In the genomic region with DNA sequence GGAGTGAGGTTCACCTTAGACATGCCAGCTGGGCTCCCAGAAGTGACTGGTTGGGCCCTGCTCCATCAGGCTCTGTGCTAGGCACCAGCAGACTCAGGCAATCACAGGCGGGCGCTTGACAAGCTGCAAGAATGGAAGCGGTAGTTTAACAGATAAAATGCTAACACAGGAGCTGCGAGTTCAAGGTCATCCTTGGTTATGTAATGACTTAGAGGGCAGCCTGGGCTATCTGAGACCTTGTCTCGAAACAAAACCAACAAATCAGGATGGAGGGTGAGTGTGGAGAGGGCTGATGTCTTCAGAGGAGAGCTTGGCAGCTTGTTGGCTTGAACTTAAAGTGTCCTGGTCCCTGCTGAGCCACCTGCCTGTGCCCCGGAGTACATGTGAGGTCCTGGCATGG, we compare ENCODE assay signal across 22 mouse cellular contexts.
DNase-seq lines count a peak whose midpoint lies in the region; ATAC-seq lines count a peak whose summit lies in the region.
"Had no signal": no experiment of that assay in that cellular context is flagged by ENCODE, and none has a peak within 500 bp of the region (broad histone marks: within the 10 kb centered on the region; RNA-seq: fewer than 3 reads in every experiment).

No protein-coding gene starts in this region.

- no peak overlapping the region for H3K4me2 ChIP-seq in midbrain, embryonic 11.5 days
- H3K4me2 ChIP-seq: embryonic facial prominence, embryonic 12.5 days; forebrain, embryonic 13.5 days had no signal

- no peak overlapping the region for H3K9ac ChIP-seq in midbrain, embryonic 11.5 days (ENCODE audit: low read length)
- H3K9ac ChIP-seq: embryonic facial prominence, embryonic 12.5 days; forebrain, embryonic 13.5 days had no signal

- no peaks in the 10 kb centered on the region for H3K9me3 ChIP-seq in heart, embryonic 10.5 days
- H3K9me3 ChIP-seq in midbrain, embryonic 11.5 days (ENCODE audit: control insufficient read depth, low read length): no peaks in the 10 kb centered on the region
- H3K9me3 ChIP-seq in midbrain, embryonic 10.5 days (replicated peaks): no peaks in the 10 kb centered on the region
- H3K9me3 ChIP-seq: embryonic facial prominence, embryonic 12.5 days; forebrain, embryonic 13.5 days had no signal

- no peaks in the 10 kb centered on the region for H3K36me3 ChIP-seq in heart, embryonic 10.5 days
- no peaks in the 10 kb centered on the region for H3K36me3 ChIP-seq in midbrain, embryonic 11.5 days (ENCODE audit: control insufficient read depth, insufficient read depth, low read length)
- H3K36me3 ChIP-seq in midbrain, embryonic 10.5 days: no peaks in the 10 kb centered on the region
- H3K36me3 ChIP-seq: embryonic facial prominence, embryonic 12.5 days had no signal

- H3K4me3 ChIP-seq in heart, embryonic 10.5 days: no peak overlapping the region
- H3K4me3 ChIP-seq in midbrain, embryonic 11.5 days (ENCODE audit: low read depth, low read length): no peak overlapping the region
- no peak overlapping the region for H3K4me3 ChIP-seq in midbrain, embryonic 10.5 days
- H3K4me3 ChIP-seq: embryonic facial prominence, embryonic 12.5 days; forebrain, embryonic 13.5 days had no signal

- peaks cover 6% of the 10 kb centered on the region; the same call in 1 of the 2 replicates for H3K27me3 ChIP-seq in heart, embryonic 10.5 days (ENCODE audit: insufficient read depth, poor library complexity, severe bottlenecking)
- H3K27me3 ChIP-seq in midbrain, embryonic 11.5 days (ENCODE audit: control insufficient read depth, insufficient read depth, low read length): no peaks in the 10 kb centered on the region
- peaks cover 30% of the 10 kb centered on the region for H3K27me3 ChIP-seq in midbrain, embryonic 10.5 days (ENCODE audit: low read depth, poor library complexity, severe bottlenecking)
- H3K27me3 ChIP-seq: forebrain, embryonic 13.5 days had no signal

- DNase-seq in heart, embryonic 10.5 days (ENCODE audit: low spot score): no peak
- no peak for DNase-seq in heart, postnatal 4 days
- peak; percentile 60 for DNase-seq in midbrain, embryonic 11.5 days (ENCODE audit: low spot score, missing footprints)
- DNase-seq in midbrain, embryonic 10.5 days (ENCODE audit: low spot score): no peak
- peak; percentile 70 for DNase-seq in ZHBTc4 (ENCODE audit: low read depth, low spot score)
- no peak for DNase-seq in right cerebral cortex, adult 18-20 months
- no peak for DNase-seq in urinary bladder, postnatal 14 days (ENCODE audit: low spot score)
- DNase-seq: adrenal gland, adult 2 months; adrenal gland, postnatal 10 days; adrenal gland, postnatal 25 days; B cell, adult 2 months; cerebellum, adult 11 months; cerebellum, adult 18-20 months; cerebellum, adult 8-10 months; cerebellum, adult 9-11 months; cerebellum, postnatal 14 days; cerebellum, postnatal 36 days; embryo, embryonic 11 days had no signal

- ATAC-seq in midbrain, embryonic 11.5 days (ENCODE audit: low FRiP score): no peak
- ATAC-seq: CD4-positive, CD25-positive, alpha-beta regulatory T cell, adult 4 months; forebrain, embryonic 13.5 days; forebrain, embryonic 16.5 days had no signal

- peaks cover 45% of the 10 kb centered on the region for H3K4me1 ChIP-seq in heart, embryonic 10.5 days
- 0 out of 2 replicates have a peak, but pooled peaks cover 3% of the 10 kb centered on the region for H3K4me1 ChIP-seq in midbrain, embryonic 11.5 days (ENCODE audit: control insufficient read depth, insufficient read depth, low read length)
- peaks cover 41% of the 10 kb centered on the region for H3K4me1 ChIP-seq in midbrain, embryonic 10.5 days
- H3K4me1 ChIP-seq: forebrain, embryonic 13.5 days had no signal

- WGBS in heart, embryonic 10.5 days: 85% methylated on average over 6 of the region's 6 CpGs
- 90% methylated on average over 6 of the region's 6 CpGs for WGBS in midbrain, embryonic 11.5 days
- 93% methylated on average over 6 of the region's 6 CpGs for WGBS in midbrain, embryonic 10.5 days

- H3K27ac ChIP-seq in heart, embryonic 10.5 days: peak overlapping the region; percentile 29; the same call in 1 of the 2 replicates
- H3K27ac ChIP-seq in midbrain, embryonic 11.5 days (ENCODE audit: low read depth, low read length): no peak overlapping the region
- H3K27ac ChIP-seq in midbrain, embryonic 10.5 days (replicated peaks): no peak overlapping the region
- H3K27ac ChIP-seq: embryonic facial prominence, embryonic 12.5 days; forebrain, embryonic 13.5 days had no signal

Comparison
In these comparisons a context has a peak if more than half of its experiments do, and no peak if none do; other contexts are left out.
1. DNase-seq: peak in midbrain, embryonic 11.5 days (single experiment) and ZHBTc4 (single experiment); none in heart, embryonic 10.5 days (single experiment), heart, postnatal 4 days (single experiment), midbrain, embryonic 10.5 days (single experiment), right cerebral cortex, adult 18-20 months (single experiment) and urinary bladder, postnatal 14 days (single experiment).